Mouse (Mus musculus) liver, embryonic 15.5 days (tissue): ENCODE data around the gene Catsperd. TPM values are rescaled to one million over a fixed set of nuclear protein-coding genes. Genes with fewer than 3 reads are reported as not detected.
"Not testable (repeated sequence)": the region's sequence is repeated elsewhere in the genome, so short reads cannot be mapped to it uniquely, and the experiment has no call there.

Experiments
- ATAC-seq: fragments of 200-750 bp; cut with Nextera tagmentation; 2 replicates; pipeline ENCODE4 v1.8.0; 2017; ENCODE audit warnings: moderate number of reproducible peaks, mild to moderate bottlenecking, moderate library complexity; ENCODE audit not compliant: insufficient read depth
- H3K27ac ChIP-seq: fragments of 300-500 bp; sonication (generic); replicated peaks from 2 replicates; pipeline ENCODE4 v1.5.1; 2015; ENCODE audit warnings: mild to moderate bottlenecking, inconsistent platforms
- H3K27me3 ChIP-seq: fragments of 300-500 bp; sonication (generic); 2 replicates; pipeline ENCODE4 v1.6.1; 2015; ENCODE audit warnings: mild to moderate bottlenecking, inconsistent platforms
- H3K36me3 ChIP-seq: fragments of 300-500 bp; sonication (generic); replicated peaks from 2 replicates; pipeline ENCODE4 v1.6.1; 2015; ENCODE audit warnings: moderate library complexity, mild to moderate bottlenecking, inconsistent platforms
- H3K4me1 ChIP-seq: fragments of 300-500 bp; sonication (generic); replicated peaks from 2 replicates; pipeline ENCODE4 v1.6.1; 2015; ENCODE audit warnings: inconsistent platforms
- H3K4me2 ChIP-seq: fragments of 300-500 bp; sonication (generic); 2 replicates; pipeline ENCODE4 v1.6.1; 2015; ENCODE audit warnings: moderate library complexity, mild to moderate bottlenecking, inconsistent platforms
- H3K4me3 ChIP-seq: fragments of 300-500 bp; sonication (generic); replicated peaks from 2 replicates; pipeline ENCODE4 v1.5.1; 2015; ENCODE audit warnings: mild to moderate bottlenecking, inconsistent platforms
- H3K9ac ChIP-seq: fragments of 300-500 bp; sonication (generic); 2 replicates; pipeline ENCODE4 v1.6.1; 2015; ENCODE audit warnings: moderate library complexity, mild to moderate bottlenecking, inconsistent platforms
- H3K9me3 ChIP-seq: fragments of 300-500 bp; sonication (generic); replicated peaks from 2 replicates; pipeline ENCODE4 v1.6.1; 2016; ENCODE audit warnings: inconsistent platforms
- WGBS: fragments of 180-500 bp; shearing (Covaris S2); methylation state at CpG from one replicate; pipeline ENCODE4 v1.1.7; 2015; ENCODE audit warnings: mixed read lengths; ENCODE audit not compliant: insufficient replicate concordance; 5-methylcytosine and 5-hydroxymethylcytosine counted together
- polyA plus RNA-seq: library from polyadenylated mRNA; unstranded; fragments of >200 nt; fragmentation: Nextera tagmentation; extraction: Ambion mirVana; gene quantifications from 2 replicates; pipeline ENCODE4 v1.2.1, GENCODE M21; 2015

Gene Catsperd
- polyA plus RNA-seq, 1 experiment from 2014 or later, result 0.44 TPM

GRCm38 (mm10) chr17:56613236-56613844, 14.6 kb upstream of the Catsperd start, which contains the start of gene Rpl36:
Gene Rpl36, plus strand, starts transcription at chr17:56613416.
- peaks cover 41% of the 10 kb centered on the region for H3K36me3 ChIP-seq
- peak within 1 kb of the TSS; percentile 66 for H3K9ac ChIP-seq
- H3K4me3 ChIP-seq, result peak within 1 kb of the TSS; percentile 69
- ATAC-seq, result peak; percentile 35
- H3K27ac ChIP-seq, result peak within 1 kb of the TSS; percentile 86
- H3K4me2 ChIP-seq, result peak within 1 kb of the TSS; percentile 75
- peaks cover 69% of the 10 kb centered on the region for H3K4me1 ChIP-seq
- no peaks in the 10 kb centered on the region for H3K27me3 ChIP-seq
- H3K9me3 ChIP-seq, result no peaks in the 10 kb centered on the region
- under 1% methylated on average over 52 of the region's 52 CpGs for WGBS

DNA sequence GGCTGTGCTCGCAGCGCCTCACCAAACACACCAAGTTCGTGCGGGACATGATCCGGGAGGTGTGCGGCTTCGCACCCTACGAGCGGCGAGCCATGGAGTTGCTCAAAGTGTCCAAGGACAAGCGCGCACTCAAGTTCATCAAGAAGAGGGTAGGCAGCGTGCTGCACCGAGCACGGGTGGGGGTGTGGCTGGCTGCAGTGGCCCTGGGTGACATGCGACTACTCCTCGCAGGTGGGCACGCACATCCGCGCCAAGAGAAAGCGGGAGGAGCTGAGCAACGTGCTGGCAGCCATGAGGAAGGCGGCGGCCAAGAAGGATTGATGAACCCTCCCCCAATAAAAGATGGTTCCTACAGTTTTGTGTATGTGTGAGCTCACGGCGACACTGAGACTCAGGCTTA, 14.1 kb upstream of the Catsperd start:
- under 1% methylated on average over 26 of the region's 26 CpGs for WGBS
- Histone ChIP-seq H3K4me1 (peaks cover 64% of the 10 kb centered on the region), H3K36me3 (peaks cover 47% of the 10 kb centered on the region), H3K27ac (peak overlapping the region; percentile 86), H3K9ac (peak overlapping the region; percentile 66), H3K4me3 (peak overlapping the region; percentile 69), H3K4me2 (peak overlapping the region; percentile 75)
- H3K9me3 ChIP-seq, H3K27me3 ChIP-seq, ATAC-seq: not testable (repeated sequence)

- WGBS, result 14% methylated on average over 14 of the region's 14 CpGs
- H3K27ac ChIP-seq, result peak overlapping the region; percentile 86
- H3K4me2 ChIP-seq, result peak overlapping the region; percentile 75
- no peaks in the 10 kb centered on the region for H3K9me3 ChIP-seq
- ATAC-seq, result no peak
- peak overlapping the region; percentile 69 for H3K4me3 ChIP-seq
- peaks cover 54% of the 10 kb centered on the region for H3K36me3 ChIP-seq
- H3K27me3 ChIP-seq, result no peaks in the 10 kb centered on the region
- peak overlapping the region; percentile 66 for H3K9ac ChIP-seq
- peaks cover 60% of the 10 kb centered on the region for H3K4me1 ChIP-seq
Observed at GRCm38 (mm10) chr17:56614391-56615135, 13.4 kb upstream of the Catsperd start.

DNA sequence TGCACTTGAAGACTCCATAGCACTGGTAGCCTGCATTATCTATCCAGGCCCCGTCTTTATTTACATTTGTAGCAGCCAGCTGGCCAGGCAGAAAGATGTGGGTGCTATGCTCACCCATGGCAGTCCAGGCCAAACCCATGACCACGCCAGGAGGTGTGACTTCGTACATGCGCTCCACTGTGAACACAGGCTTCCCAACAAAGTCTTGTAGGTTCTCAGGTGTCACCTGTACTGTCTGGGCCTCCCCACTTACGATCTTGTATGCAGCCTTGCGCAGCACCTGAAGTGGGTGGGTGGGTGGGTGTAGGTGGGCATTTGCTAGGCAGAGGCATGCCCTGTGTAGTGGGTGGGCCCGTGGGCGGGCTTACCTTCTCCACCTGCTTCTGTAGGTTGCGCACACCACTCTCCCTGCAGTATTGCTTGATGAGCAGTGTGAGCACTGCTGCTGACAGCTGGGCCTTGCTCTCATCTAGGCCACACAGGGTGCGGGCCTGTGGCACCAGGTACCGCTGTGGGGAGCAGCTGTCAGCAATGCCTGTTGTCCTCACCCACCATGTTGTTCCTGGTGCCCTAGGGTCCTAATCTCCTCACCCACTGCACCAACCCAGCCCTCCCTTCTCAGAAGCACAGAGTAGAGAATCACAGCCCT, 12.7 kb upstream of the Catsperd start:
- H3K4me1 ChIP-seq, result peaks cover 56% of the 10 kb centered on the region
- peak overlapping the region; percentile 69 for H3K4me3 ChIP-seq
- peaks cover 61% of the 10 kb centered on the region for H3K36me3 ChIP-seq
- H3K27me3 ChIP-seq, result no peaks in the 10 kb centered on the region
- no peaks in the 10 kb centered on the region for H3K9me3 ChIP-seq
- WGBS, result 71% methylated on average over 11 of the region's 11 CpGs
- H3K9ac ChIP-seq, result peak overlapping the region; percentile 66; the same call in 1 of the 2 replicates
- peak overlapping the region; percentile 75 for H3K4me2 ChIP-seq
- no peak overlapping the region for H3K27ac ChIP-seq
- no peak for ATAC-seq

GRCm38 (mm10) chr17:56615792-56616191, 12.2 kb upstream of the Catsperd start:
- Histone ChIP-seq H3K4me1 (peaks cover 50% of the 10 kb centered on the region), H3K4me2 (no peak overlapping the region), H3K9me3 (no peaks in the 10 kb centered on the region), H3K4me3 (no peak overlapping the region), H3K27me3 (no peaks in the 10 kb centered on the region), H3K36me3 (peaks cover 66% of the 10 kb centered on the region), H3K27ac (no peak overlapping the region), H3K9ac (no peak overlapping the region)
- no peak for ATAC-seq
- WGBS, result 75% methylated on average over 4 of the region's 4 CpGs

DNA sequence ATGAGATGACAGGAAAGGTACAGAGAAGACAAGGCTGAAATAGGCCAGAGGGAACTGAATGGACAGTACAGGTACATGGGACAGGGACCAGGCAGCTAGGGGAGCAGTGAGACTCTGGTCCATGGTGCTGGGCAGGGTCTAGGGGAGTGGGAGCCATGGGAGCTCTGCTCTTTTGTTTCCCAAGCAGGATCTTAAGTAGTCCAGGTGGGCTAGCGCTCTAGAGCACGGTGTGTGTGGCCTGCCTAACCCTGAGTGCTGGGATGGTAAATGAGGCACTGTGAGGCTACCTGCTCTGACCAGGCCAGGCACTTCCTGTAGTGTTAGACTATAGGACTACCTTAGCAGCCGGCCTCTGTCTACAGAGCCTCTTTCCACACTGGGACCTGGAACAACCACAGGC, 11.2 kb upstream of the Catsperd start:
- H3K4me1 ChIP-seq, result peaks cover 41% of the 10 kb centered on the region
- peaks cover 73% of the 10 kb centered on the region for H3K36me3 ChIP-seq
- 75% methylated on average over 3 of the region's 3 CpGs for WGBS
- H3K9me3 ChIP-seq, result no peaks in the 10 kb centered on the region
- no peak overlapping the region for H3K4me2 ChIP-seq
- H3K4me3 ChIP-seq, result no peak overlapping the region
- H3K9ac ChIP-seq, result no peak overlapping the region
- H3K27ac ChIP-seq, result no peak overlapping the region
- no peaks in the 10 kb centered on the region for H3K27me3 ChIP-seq
- ATAC-seq, result no peak

DNA sequence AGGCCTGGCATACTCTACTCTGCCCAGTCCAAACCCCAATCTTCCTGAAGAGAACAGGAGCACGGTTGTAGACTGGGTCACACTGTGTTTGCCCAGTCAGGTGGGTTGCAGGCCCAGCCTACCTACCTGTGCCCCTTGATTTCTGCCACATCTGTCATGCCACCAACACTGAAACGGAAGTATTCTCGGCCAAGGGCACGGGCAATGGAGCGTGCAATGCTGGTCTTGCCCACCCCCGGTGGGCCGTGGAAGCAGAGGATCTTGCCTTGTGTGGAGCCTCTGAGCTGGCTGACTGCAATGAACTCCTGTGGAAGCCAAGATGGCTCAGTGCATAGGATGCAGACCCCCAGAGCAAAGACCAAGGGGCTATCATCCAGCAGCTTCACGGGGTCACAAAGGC, 10.3 kb upstream of the Catsperd start:
- H3K27ac ChIP-seq, result no peak overlapping the region
- H3K36me3 ChIP-seq, result peaks cover 82% of the 10 kb centered on the region
- H3K9ac ChIP-seq, result no peak overlapping the region
- H3K9me3 ChIP-seq, result no peaks in the 10 kb centered on the region
- peaks cover 32% of the 10 kb centered on the region for H3K4me1 ChIP-seq
- 77% methylated on average over 8 of the region's 8 CpGs for WGBS
- ATAC-seq, result no peak
- no peaks in the 10 kb centered on the region for H3K27me3 ChIP-seq
- no peak overlapping the region for H3K4me2 ChIP-seq
- no peak overlapping the region for H3K4me3 ChIP-seq

DNA sequence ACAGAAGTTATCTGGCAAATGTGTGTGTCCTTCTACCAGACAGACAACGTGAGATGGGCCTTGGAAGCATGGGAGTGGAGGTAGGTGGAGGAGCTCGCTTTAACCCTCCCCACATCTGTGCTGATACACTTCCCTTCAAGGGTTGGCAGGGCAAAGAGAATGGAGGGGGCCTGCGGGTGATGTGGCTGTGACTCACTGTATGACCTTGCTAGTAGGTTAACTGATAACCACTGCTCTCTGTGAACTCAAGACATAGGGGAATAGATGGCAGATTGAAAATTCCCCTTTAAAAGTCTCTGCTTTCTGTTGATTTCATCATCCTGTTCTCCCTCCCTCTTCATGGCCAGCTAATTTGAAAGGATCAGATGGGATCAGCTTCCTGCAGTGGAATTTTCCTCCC, 2.4 kb upstream of the Catsperd start:
- Histone ChIP-seq H3K27ac (no peak overlapping the region), H3K4me3 (peak overlapping the region; percentile 82), H3K9ac (peak overlapping the region; percentile 70; the same call in 1 of the 2 replicates), H3K36me3 (peaks cover 45% of the 10 kb centered on the region), H3K27me3 (peaks cover 11% of the 10 kb centered on the region), H3K4me1 (peaks cover 33% of the 10 kb centered on the region), H3K4me2 (peak overlapping the region; percentile 86), H3K9me3 (no peaks in the 10 kb centered on the region)
- 42% methylated on average over 3 of the region's 3 CpGs for WGBS
- no peak for ATAC-seq

DNA sequence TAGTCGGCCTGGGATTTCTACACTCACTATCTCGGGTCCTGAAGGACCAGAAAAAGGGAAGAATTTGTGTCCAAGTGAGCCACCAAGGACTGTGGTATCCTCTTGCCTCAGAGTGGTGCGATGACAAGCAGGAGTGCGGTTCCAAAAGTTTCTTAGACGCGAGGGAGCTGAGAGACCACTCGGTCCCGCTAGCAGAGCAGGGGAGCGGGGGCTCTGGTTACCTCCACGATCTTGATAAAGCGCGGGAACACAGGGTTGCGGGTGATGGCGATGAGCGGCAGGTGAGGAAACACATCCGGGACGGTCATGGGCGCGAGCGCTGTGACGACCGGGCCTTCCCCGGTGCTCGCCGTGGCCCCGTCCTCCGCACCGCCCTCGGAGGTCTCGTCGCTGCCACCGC, 1.7 kb upstream of the Catsperd start:
- Histone ChIP-seq H3K4me1 (peaks cover 33% of the 10 kb centered on the region), H3K4me2 (peak overlapping the region; percentile 86), H3K36me3 (peaks cover 38% of the 10 kb centered on the region), H3K4me3 (peak overlapping the region; percentile 82), H3K9ac (peak overlapping the region; percentile 70), H3K9me3 (no peaks in the 10 kb centered on the region), H3K27ac (peak overlapping the region; percentile 4; the same call in 1 of the 2 replicates), H3K27me3 (peaks cover 11% of the 10 kb centered on the region)
- peak; percentile 20; the same call in 1 of the 2 replicates for ATAC-seq
- 0% methylated on average over 32 of the region's 32 CpGs for WGBS

GRCm38 (mm10) chr17:56626754-56627470, 1.0 kb upstream of the Catsperd start, which contains the start of gene Lonp1:
Gene Lonp1, minus strand, starts transcription at chr17:56626887.
- WGBS, result under 1% methylated on average over 51 of the region's 51 CpGs
- Histone ChIP-seq H3K9me3 (no peaks in the 10 kb centered on the region), H3K27ac (peak within 1 kb of the TSS; percentile 65), H3K4me1 (peaks cover 33% of the 10 kb centered on the region), H3K4me3 (peak within 1 kb of the TSS; percentile 82), H3K4me2 (peak within 1 kb of the TSS; percentile 86), H3K27me3 (peaks cover 11% of the 10 kb centered on the region), H3K9ac (peak within 1 kb of the TSS; percentile 70), H3K36me3 (peaks cover 33% of the 10 kb centered on the region)
- ATAC-seq, result peak; percentile 84
